Mouse (Mus musculus) brown adipose tissue, adult 24 weeks (tissue): ENCODE measurements at regions not wholly inside any gene's neighbourhood (a gene's known extent, or its start where the extent isn't known, plus 50 kb on each side); places are given as distances from the start of the nearest gene placed in this dataset.

Experiments
- H3K27ac ChIP-seq: fragments of 200-500 bp; replicated peaks from 2 replicates; pipeline ENCODE4 v1.5.1; 2012; ENCODE audit warnings: low read depth, mild to moderate bottlenecking, low read length
- H3K4me1 ChIP-seq: fragments of 200-500 bp; 2 replicates; pipeline ENCODE4 v1.6.1; 2012; ENCODE audit warnings: low read length, mixed read lengths; ENCODE audit not compliant: control insufficient read depth, insufficient read depth, insufficient read length
- H3K4me3 ChIP-seq: fragments of 200-500 bp; 2 replicates; pipeline ENCODE4 v1.5.1; 2012; ENCODE audit warnings: low read depth, mild to moderate bottlenecking, low read length, moderate library complexity; ENCODE audit not compliant: insufficient read depth

- Histone ChIP-seq H3K27ac (no peak overlapping the region), H3K4me1 (no peaks in the 10 kb centered on the region), H3K4me3 (no peak overlapping the region)
These were observed 89.6 kb upstream of the Ywhaq start for GRCm38 (mm10) chr12:21507080-21507479.

DNA sequence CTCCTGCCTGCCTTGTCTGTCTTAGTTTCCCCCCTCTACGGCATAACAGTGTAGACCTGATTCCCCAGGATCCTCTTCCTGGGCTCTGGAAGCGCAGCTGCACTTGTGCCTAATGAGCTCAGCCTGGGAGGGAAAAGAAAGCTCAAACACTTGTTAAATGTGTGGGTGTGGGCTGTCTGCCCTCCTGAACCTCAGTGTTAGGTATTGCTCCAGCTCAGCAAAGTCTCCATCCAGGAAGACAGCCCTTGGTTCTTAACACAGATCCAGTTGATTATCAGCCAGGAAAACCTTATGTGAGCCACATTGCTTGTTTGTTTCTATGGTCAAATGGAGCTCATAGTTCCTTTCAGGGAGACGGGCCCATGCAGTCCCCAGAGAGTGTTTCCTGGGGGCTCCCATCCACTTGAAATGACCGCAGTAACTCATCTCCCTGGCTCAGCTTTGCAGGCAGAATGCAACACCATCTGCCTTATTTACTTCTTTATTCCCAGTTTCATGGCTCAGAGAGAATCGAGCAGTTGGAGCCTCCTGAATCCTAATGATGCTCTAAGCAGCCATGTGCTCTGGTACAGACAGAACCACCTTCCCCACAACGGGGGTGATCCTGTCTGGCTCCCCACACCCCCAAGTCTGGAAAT lies 88.4 kb upstream of the Ywhaq start:
- Histone ChIP-seq H3K27ac (no peak overlapping the region), H3K4me1 (no peaks in the 10 kb centered on the region), H3K4me3 (no peak overlapping the region)

GRCm38 (mm10) chr12:21503250-21503649 lies 85.8 kb upstream of the Ywhaq start:
- H3K27ac ChIP-seq = no peak overlapping the region
- no peak overlapping the region for H3K4me3 ChIP-seq
- no peaks in the 10 kb centered on the region for H3K4me1 ChIP-seq

DNA sequence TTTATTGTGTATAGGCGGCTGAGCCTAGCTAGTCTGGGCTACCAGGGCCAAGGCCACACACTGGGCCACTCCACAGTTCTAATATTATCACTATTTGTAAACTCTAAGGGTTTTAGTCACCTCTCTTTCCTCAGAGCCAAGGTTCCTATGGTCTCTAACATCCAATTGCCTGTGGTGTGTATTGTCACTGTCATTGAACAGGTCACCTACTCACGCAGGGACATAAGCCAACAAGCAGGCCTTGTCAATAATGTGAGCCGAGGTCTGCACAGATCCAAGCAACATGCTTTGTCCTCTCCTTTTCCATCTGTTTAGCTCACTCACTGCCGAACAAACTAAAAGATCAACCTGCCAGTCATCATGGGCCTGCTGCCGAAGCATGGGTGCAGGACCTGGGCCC lies 79.5 kb upstream of the Ywhaq start:
- Histone ChIP-seq H3K4me1 (peaks cover 3% of the 10 kb centered on the region; the same call in 1 of the 2 replicates), H3K4me3 (no peak overlapping the region), H3K27ac (no peak overlapping the region)

DNA sequence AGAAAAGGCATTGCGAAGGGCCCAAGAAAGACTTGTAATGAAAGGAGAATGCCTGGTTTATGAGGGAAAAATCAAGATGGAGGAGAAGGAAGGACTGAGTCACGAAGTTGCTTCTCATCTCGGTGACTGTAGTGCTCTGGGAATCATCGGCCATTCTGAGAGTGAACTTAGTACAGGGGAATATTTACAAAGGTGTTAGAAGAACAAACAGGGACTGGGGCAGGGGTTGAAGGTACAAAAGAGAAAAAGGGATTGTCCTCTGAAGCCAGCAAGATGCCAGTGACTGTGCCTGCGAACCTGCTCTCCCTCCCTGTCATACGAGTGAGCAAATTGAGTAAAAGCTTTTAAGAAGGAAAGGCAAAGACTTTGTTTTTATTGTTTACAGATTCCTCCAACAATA lies 78.1 kb upstream of the Ywhaq start:
- H3K27ac ChIP-seq = no peak overlapping the region
- H3K4me1 ChIP-seq = peaks cover 3% of the 10 kb centered on the region; the same call in 1 of the 2 replicates
- H3K4me3 ChIP-seq = no peak overlapping the region

- H3K4me3 ChIP-seq = no peak overlapping the region
- H3K27ac ChIP-seq = no peak overlapping the region
These were observed 76.0 kb upstream of the Ywhaq start for GRCm38 (mm10) chr12:21493471-21493870.

DNA sequence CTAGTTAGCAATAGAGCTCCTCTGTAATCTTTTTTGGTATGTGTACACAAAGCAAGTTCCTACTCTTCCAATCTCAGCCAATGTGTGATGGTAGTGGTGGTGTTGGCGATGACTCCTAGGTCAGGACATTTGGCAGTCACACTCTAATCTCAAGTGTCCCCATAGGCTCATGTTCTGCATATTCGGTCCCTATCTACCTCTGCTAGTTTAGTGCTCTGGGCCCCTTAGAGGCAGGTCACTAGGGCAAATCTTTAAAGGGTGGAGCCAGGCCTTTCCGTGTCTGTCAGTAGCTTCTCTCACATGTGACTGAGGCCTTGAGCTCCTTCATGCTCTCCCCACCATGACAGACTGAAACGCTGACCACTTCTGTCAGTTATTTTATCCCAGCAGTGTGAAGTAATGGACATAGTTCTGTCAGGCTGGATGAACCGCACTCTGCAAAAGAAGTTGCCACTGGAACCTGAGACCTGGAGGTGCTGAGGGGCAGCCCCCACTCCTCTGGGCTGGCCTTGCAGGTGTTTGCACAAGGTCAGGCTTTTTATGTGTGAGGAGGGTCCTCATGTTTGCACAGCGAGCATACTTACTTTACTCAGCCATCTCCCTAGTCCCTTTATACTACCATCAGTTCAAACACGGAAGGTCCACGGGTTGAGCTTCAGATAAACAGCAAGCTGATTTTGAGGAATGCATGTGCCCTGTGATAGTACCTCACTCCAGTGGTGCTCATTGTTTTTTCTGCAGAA lies 75.3 kb upstream of the Ywhaq start:
- peaks cover 3% of the 10 kb centered on the region; the same call in 1 of the 2 replicates for H3K4me1 ChIP-seq
- H3K27ac ChIP-seq = no peak overlapping the region
- H3K4me3 ChIP-seq = no peak overlapping the region

More at GRCm38 (mm10) chr12:21493471-21493870, 76.0 kb upstream of the Ywhaq start:
- peaks cover 3% of the 10 kb centered on the region; the same call in 1 of the 2 replicates for H3K4me1 ChIP-seq

DNA sequence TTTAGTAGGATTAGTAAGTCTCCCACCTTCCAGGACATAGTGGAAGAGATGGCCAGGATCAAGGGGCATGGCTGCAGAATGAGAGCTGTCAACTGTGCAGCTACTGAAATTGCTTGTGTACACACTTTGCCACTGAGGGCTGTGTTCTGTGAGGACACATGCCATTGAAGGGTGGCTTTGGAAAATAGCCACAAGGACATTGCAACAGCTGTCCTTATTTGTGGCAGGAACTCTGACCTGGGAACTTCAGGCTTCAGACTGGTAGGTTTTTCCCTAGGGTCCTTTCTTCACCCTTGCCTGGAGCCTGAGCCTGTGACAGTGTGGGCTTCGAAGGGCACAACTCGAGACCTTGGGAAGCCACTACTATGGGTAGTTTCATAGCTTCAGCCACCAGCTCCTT lies 64.2 kb upstream of the Ywhaq start:
- peaks cover 18% of the 10 kb centered on the region; the same call in 1 of the 2 replicates for H3K4me1 ChIP-seq
- no peak overlapping the region for H3K4me3 ChIP-seq
- peak overlapping the region; percentile 97 for H3K27ac ChIP-seq

GRCm38 (mm10) chr12:21480226-21480625 lies 62.8 kb upstream of the Ywhaq start:
- Histone ChIP-seq H3K4me1 (peaks cover 18% of the 10 kb centered on the region; the same call in 1 of the 2 replicates), H3K4me3 (0 out of 2 replicates have a peak overlapping the region, but pooled peaks have one; percentile 7), H3K27ac (peak overlapping the region; percentile 55)

GRCm38 (mm10) chr12:21479251-21479650 lies 61.8 kb upstream of the Ywhaq start:
- peaks cover 18% of the 10 kb centered on the region; the same call in 1 of the 2 replicates for H3K4me1 ChIP-seq
- H3K27ac ChIP-seq = peak overlapping the region; percentile 51
- H3K4me3 ChIP-seq = no peak overlapping the region

DNA sequence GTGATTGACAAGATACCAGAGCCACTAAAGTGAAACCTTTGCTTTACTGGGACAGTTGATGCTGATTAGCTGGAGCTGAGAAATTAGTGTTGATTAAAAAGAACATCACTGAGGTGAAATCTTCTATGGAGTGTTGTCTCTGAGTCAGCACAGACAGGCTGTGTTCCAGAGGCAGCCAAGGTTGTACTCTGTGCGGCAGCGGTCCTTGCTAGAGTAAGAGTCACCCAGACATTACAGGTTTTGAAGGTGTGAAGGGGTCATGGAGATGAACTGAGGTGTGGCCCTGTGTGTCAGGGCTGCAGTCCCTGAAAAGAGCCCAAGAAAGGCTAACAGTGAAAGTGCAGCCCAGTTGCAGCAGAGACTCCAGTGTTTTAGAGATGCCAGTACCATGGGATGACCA lies 59.1 kb upstream of the Ywhaq start:
- no peak overlapping the region for H3K27ac ChIP-seq
- no peak overlapping the region for H3K4me3 ChIP-seq
- H3K4me1 ChIP-seq = peaks cover 6% of the 10 kb centered on the region; the same call in 1 of the 2 replicates

- Histone ChIP-seq H3K4me1 (no peaks in the 10 kb centered on the region), H3K27ac (no peak overlapping the region), H3K4me3 (no peak overlapping the region)
These were observed 55.7 kb upstream of the Ywhaq start for GRCm38 (mm10) chr12:21472951-21473710.

- no peak overlapping the region for H3K4me3 ChIP-seq
- no peak overlapping the region for H3K27ac ChIP-seq
- no peaks in the 10 kb centered on the region for H3K4me1 ChIP-seq
These were observed 55.0 kb upstream of the Ywhaq start for GRCm38 (mm10) chr12:21472487-21472886.

GRCm38 (mm10) chr12:21471986-21472385 lies 54.5 kb upstream of the Ywhaq start:
- no peak overlapping the region for H3K4me3 ChIP-seq
- no peak overlapping the region for H3K27ac ChIP-seq
- H3K4me1 ChIP-seq = no peaks in the 10 kb centered on the region

GRCm38 (mm10) chr12:21470286-21470685 lies 52.8 kb upstream of the Ywhaq start:
- Histone ChIP-seq H3K27ac (no peak overlapping the region), H3K4me3 (no peak overlapping the region), H3K4me1 (no peaks in the 10 kb centered on the region)
